Mouse (Mus musculus): ENCODE data around the gene Cacna1d. TPM values are rescaled to one million over a fixed set of nuclear protein-coding genes. Genes with fewer than 3 reads are reported as not detected.

The Cacna1d gene
- polyA plus RNA-seq, 1 experiment from 2014 or later: 1.2 TPM

DNA sequence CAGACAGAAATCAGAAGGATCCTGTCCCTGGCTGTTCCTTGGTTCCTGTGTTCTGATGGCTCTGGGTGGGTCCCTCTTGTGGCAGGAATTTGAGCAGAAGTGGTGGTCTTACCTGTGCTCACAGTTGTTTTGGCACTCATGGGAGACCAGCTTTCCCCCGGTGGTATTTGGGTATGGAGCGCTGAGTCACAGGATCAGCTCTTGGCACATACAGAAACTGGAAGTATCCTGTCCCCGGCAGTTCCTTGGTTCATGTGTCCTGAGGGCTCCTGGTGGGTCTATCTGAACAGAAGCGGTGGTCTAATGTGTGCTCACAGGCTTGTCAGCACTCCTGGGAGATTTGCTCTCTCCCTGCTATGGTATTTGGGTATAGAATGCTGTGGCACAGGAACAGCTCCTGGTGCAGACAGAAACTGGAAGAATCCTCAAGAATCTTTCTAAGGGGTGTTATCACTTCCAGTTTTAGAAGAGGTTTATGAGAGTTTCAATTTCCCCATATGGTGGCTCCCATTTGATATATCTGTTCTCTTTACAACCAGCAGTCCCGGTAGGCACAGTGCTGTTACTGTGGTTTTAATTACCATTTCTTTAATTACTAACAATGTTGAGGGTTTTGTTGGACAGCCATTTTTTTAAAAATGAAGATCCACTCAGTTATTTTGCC is 300.8 kb downstream of the Cacna1d start:
- DNase-seq (ENCODE audit: low spot score): peak; percentile 25
- peaks cover 8% of the 10 kb centered on the region; the same call in 1 of the 2 replicates for H3K4me1 ChIP-seq
- H3K27me3 ChIP-seq (ENCODE audit: low read depth, poor library complexity, severe bottlenecking): no peaks in the 10 kb centered on the region
- no peak overlapping the region for H3K27ac ChIP-seq
- H3K36me3 ChIP-seq: no peaks in the 10 kb centered on the region
- 86% methylated on average over 5 of the region's 5 CpGs for WGBS
- no peak overlapping the region for H3K4me3 ChIP-seq
- no peaks in the 10 kb centered on the region for H3K9me3 ChIP-seq (replicated peaks)

DNA sequence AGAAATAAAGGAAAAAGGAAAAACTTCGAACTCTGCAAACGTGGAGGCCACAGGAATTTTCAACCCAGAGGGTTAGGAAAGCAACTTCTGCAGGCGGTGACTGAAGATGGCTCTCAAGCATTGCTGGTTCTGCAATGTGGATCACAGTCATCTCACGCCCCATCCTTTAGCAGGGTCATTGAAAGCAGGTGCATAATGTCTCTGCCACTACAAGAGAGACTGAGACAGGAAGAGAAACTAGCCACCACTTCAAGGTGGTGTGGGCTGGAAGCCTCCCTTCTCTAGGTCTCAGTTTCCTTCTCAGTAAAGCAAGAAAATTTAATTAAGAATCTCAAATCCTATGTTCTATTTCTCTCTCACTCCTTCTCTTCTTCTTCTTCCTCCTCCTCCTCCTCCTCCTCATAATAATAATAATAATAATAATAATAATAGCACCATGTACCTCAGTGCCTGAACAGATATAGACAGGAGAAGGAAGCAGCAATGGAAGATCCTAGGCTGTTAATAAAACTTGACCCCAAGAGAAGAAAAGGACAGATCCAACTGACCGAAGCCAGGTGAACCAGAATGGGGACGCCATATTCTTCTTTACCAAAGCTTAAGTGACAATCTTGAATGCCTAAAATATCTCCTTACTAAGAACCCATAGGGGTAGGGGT is 305.5 kb downstream of the Cacna1d start:
- peaks cover 11% of the 10 kb centered on the region for H3K4me1 ChIP-seq
- DNase-seq (ENCODE audit: low spot score): peak; percentile 7
- no peaks in the 10 kb centered on the region for H3K27me3 ChIP-seq (ENCODE audit: low read depth, poor library complexity, severe bottlenecking)
- H3K27ac ChIP-seq: no peak overlapping the region
- 92% methylated on average over 6 of the region's 6 CpGs for WGBS
- no peak overlapping the region for H3K4me3 ChIP-seq
- H3K36me3 ChIP-seq: no peaks in the 10 kb centered on the region
- no peaks in the 10 kb centered on the region for H3K9me3 ChIP-seq (replicated peaks)

DNA sequence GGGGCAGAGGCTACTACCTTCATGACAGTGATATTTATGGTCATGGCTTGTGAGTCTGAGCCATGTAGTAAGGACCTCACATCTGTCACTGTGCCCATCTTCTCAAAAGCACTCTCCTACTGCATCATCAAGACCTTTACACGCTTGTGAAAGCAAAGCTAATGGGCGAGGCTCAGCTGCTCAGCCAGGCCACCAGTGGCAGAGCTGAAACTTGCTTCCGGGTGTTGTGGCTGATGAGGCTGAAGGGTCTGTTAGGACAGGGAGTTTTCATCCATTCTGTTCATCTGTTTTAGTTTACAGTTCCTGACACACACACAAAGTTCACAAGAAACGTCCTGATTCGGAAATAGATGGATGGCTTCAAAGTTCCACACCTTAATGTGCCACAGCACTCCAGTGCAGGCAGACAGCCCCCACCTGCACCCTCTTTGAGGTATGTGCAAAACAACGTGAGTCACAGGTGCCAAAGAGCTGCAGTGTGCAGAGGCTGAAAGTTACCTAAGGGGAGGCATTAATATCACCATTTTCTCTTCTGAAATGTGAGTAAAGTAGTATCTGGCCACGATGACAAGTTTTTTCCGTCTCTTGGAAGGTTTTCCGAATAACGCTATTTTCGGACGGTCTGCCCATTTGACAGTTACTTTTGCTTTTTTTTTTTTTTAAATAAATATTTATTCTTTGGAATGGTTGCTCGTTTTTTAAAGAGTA is 306.7 kb downstream of the Cacna1d start:
- H3K27me3 ChIP-seq (ENCODE audit: low read depth, poor library complexity, severe bottlenecking): 0 out of 2 replicates have a peak, but pooled peaks cover 8% of the 10 kb centered on the region
- H3K9me3 ChIP-seq (replicated peaks): no peaks in the 10 kb centered on the region
- WGBS: 84% methylated on average over 13 of the region's 13 CpGs
- no peak overlapping the region for H3K4me3 ChIP-seq
- no peaks in the 10 kb centered on the region for H3K36me3 ChIP-seq
- H3K27ac ChIP-seq: no peak overlapping the region
- DNase-seq (ENCODE audit: low spot score): no peak
- H3K4me1 ChIP-seq: peaks cover 11% of the 10 kb centered on the region

DNA sequence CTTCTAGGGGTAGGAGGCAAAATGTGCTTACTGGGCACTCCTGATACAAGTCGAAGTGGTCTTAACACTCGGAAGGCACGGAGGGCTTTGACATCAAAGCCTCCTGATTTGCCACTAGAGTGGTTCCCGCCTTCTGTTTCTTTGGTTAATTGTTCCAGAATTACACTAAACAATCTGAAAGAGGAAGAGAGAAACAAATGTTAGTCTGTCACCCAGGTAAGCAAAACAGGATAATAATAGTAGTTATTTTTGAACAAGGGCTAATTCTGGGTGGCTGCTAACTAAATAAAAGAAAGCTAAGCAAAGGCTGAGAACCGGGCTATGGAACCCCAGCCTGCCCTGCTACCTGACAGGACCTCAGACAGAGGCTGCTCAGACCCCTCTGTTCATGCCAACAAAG is 307.2 kb downstream of the Cacna1d start:
- no peak for DNase-seq (ENCODE audit: low spot score)
- H3K4me1 ChIP-seq: peaks cover 11% of the 10 kb centered on the region
- H3K4me3 ChIP-seq: no peak overlapping the region
- no peaks in the 10 kb centered on the region for H3K9me3 ChIP-seq (replicated peaks)
- 0 out of 2 replicates have a peak, but pooled peaks cover 8% of the 10 kb centered on the region for H3K27me3 ChIP-seq (ENCODE audit: low read depth, poor library complexity, severe bottlenecking)
- WGBS: 50% methylated on average over 5 of the region's 5 CpGs
- H3K36me3 ChIP-seq: no peaks in the 10 kb centered on the region
- H3K27ac ChIP-seq: no peak overlapping the region

DNA sequence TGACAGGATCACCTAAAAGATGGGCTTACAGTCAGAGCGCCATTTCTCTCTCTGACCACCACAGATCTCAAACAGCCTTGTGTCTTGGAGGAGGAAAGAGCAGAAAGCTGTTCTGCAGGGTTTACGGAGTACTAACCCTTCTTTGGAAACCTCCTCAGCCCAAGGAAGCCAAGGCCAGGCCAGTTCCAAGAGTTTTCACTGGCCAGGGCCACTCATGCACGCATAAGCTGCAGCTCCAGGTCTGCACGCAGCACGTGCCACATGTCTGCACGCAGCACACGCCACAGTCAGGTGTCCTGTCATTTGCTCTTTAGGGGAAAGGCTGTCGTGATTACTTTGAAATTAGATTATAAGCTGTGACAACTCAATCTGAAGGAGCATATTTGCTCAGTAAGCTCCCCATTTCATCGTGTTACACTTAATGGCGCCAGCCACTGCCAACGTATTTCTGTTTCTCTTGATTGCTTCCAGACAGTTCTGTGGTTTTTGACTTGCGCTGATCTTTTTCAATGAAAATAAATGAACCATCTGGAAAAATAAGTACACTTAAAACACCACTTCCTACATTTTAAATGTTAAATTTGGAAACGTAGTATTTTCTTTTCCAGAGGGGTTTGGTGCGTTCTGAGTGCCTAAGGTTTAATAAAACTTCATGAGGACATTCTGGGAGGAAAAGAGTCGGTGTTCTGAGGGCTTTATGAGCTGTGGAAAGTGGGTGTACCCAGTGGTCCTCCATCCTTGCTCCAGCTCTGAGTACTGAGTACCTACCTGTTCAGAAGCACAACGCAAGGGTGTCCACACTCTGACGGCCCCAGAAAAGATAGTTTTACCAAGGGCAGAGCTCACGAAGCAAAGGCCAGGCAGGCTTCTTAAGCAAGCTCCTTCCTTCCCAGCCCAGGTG is 308.4 kb downstream of the Cacna1d start:
- H3K36me3 ChIP-seq: no peaks in the 10 kb centered on the region
- H3K4me3 ChIP-seq: no peak overlapping the region
- peaks cover 17% of the 10 kb centered on the region for H3K4me1 ChIP-seq
- H3K27ac ChIP-seq: no peak overlapping the region; the same call in 1 of the 2 replicates
- H3K27me3 ChIP-seq (ENCODE audit: low read depth, poor library complexity, severe bottlenecking): 0 out of 2 replicates have a peak, but pooled peaks cover 8% of the 10 kb centered on the region
- WGBS: 85% methylated on average over 18 of the region's 18 CpGs
- H3K9me3 ChIP-seq (replicated peaks): no peaks in the 10 kb centered on the region
- DNase-seq (ENCODE audit: low spot score): no peak

DNA sequence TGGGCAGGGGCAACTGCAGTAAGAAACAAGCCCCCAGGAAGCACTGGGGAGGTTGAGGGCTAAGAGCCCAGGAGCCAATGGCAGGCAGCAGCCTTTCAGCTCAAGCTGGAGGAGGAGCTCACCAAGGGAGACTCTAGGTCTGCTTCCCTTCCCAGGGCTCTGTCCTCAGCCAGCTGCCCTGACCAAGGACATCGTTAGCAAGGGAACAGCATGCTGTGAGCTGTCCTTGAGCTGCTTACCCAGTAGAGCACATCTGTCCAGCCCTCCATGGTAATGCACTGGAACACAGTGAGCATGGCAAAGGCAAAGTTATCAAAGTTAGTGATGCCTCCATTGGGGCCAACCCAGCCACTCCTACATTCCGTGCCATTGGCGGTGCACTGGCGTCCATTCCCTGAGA is 312.9 kb downstream of the Cacna1d start:
- 79% methylated on average over 4 of the region's 4 CpGs for WGBS

DNA sequence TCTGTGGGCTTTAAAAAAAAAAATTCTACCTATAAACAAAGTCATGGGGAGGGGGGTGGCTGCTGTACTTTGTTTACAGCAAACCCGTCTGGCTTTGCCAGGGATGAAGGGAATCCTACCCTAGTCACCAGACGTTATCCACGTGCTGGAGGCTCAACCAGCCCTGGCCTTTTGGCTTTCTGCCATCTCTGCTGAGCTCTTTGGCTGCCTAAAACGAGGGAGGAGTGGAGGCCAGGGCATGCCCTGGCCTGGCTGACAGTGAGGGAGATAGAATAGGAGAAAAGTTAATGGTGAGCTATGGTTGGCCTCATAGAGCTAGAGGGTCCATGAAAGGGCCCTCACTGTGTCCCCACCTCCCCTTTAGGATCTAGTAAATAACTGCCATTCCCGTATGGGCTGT is 313.4 kb downstream of the Cacna1d start:
- H3K36me3 ChIP-seq: no peaks in the 10 kb centered on the region
- no peak overlapping the region for H3K4me3 ChIP-seq
- 52% methylated on average over 5 of the region's 5 CpGs for WGBS
- 0 out of 2 replicates have a peak, but pooled peaks cover 8% of the 10 kb centered on the region for H3K27me3 ChIP-seq (ENCODE audit: low read depth, poor library complexity, severe bottlenecking)
- 0 out of 2 replicates have a peak, but pooled peaks cover 10% of the 10 kb centered on the region for H3K4me1 ChIP-seq
- no peak for DNase-seq (ENCODE audit: low spot score)
- H3K9me3 ChIP-seq (replicated peaks): no peaks in the 10 kb centered on the region
- no peak overlapping the region for H3K27ac ChIP-seq

More for the DNA sequence above, 312.9 kb downstream of the Cacna1d start:
- H3K9me3 ChIP-seq (replicated peaks): no peaks in the 10 kb centered on the region
- no peak for DNase-seq (ENCODE audit: low spot score)
- H3K27me3 ChIP-seq (ENCODE audit: low read depth, poor library complexity, severe bottlenecking): 0 out of 2 replicates have a peak, but pooled peaks cover 8% of the 10 kb centered on the region
- peaks cover 13% of the 10 kb centered on the region for H3K4me1 ChIP-seq
- H3K27ac ChIP-seq: no peak overlapping the region
- H3K4me3 ChIP-seq: no peak overlapping the region
- no peaks in the 10 kb centered on the region for H3K36me3 ChIP-seq

DNA sequence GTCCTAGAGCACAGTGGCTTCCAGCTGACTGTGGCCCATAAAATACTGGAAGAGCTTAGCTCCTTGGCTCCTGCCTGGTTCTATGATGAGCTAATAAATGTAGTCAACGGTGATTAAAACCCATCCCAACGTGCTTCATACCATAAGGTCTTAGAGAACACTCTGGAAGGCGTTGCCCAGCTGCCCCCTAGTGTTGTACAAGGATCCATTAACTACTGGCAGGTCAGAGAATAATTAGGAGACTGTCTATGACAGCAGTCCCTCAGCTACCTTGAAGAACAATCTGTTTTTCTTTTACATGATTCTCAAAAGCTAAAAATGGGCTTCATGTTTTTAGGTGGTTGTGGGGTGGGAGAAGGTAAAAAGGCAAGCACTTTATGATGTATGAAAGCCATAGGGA is 315.9 kb downstream of the Cacna1d start:
- WGBS: 74% methylated on average over 3 of the region's 3 CpGs
- no peak for DNase-seq (ENCODE audit: low spot score)
- no peak overlapping the region for H3K4me3 ChIP-seq
- H3K27ac ChIP-seq: no peak overlapping the region
- H3K36me3 ChIP-seq: no peaks in the 10 kb centered on the region
- 0 out of 2 replicates have a peak, but pooled peaks cover 5% of the 10 kb centered on the region for H3K27me3 ChIP-seq (ENCODE audit: low read depth, poor library complexity, severe bottlenecking)
- H3K9me3 ChIP-seq (replicated peaks): no peaks in the 10 kb centered on the region
- H3K4me1 ChIP-seq: 0 out of 2 replicates have a peak, but pooled peaks cover 8% of the 10 kb centered on the region

DNA sequence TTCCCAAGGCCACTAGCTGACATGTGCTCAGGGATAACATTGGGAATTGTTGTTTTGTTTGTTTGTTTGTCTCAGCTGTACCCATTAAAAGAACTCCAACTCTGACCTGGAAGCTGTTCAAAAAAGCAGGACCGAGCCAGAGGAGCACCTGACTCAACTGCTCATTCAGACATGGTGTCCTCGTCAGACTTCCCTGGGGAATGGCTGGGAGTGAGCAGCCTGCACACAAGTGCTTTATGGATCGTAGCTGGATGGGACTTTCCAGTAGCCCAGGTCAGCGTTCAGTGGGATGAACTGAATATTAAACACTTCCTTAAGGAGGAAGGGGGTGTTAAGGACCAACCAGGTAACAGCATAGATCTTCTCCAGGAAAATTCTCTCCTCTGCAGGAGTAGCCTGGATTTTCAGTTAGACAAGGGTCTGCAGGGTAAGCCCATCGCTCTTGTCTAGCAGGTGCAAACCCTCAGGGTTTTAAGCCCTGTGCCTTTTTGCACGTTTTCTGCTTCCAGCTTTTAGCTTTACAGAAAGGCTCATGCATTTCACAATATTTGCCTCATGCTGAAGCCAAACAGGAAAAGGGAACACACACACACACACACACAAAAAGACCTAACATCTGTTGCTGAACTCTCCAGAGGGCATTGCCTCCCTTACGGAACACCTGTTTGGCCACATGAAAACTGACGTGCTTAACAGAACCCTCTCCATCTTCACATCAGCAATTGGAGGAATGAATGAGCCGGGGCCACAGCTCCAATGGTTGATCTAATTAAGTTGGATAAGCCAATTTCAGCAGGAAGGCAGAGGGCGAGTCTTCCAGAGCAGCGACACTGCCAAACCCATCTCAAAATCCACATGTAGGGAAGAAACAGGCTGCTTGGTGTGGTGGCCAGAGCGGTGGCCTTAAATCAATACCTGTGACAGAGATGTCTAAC is 318.2 kb downstream of the Cacna1d start:
- Histone ChIP-seq H3K27me3 (ENCODE audit: low read depth, poor library complexity, severe bottlenecking) (no peaks in the 10 kb centered on the region), H3K27ac (no peak overlapping the region), H3K4me1 (0 out of 2 replicates have a peak, but pooled peaks cover 10% of the 10 kb centered on the region), H3K4me3 (no peak overlapping the region), H3K36me3 (no peaks in the 10 kb centered on the region), H3K9me3 (replicated peaks) (no peaks in the 10 kb centered on the region)
- no peak for DNase-seq (ENCODE audit: low spot score)
- whole genome bisulfite sequencing: 86% methylated on average over 12 of the region's 12 CpGs

DNA sequence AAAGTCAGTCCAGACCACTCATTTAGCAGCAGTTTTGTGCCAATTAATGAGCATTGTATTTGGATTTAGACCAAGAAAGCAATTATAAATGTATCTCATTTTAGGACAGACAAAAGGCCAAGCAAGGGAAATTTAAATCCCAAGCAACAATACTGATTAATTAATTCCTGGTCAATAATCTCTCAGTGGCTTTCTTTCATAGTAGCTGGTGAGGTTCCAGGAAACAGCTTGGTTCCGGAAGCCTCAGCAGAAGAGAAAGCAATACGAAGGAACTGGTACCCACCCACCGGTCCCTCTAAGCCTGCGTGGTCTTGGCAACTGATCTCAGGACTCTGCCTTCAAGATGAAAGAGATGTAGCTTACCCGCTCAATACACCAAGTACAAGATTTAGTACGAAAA is 319.7 kb downstream of the Cacna1d start:
- Histone ChIP-seq H3K4me3 (no peak overlapping the region), H3K36me3 (no peaks in the 10 kb centered on the region), H3K9me3 (replicated peaks) (no peaks in the 10 kb centered on the region), H3K27me3 (ENCODE audit: low read depth, poor library complexity, severe bottlenecking) (no peaks in the 10 kb centered on the region), H3K4me1 (0 out of 2 replicates have a peak, but pooled peaks cover 9% of the 10 kb centered on the region), H3K27ac (no peak overlapping the region)
- DNase-seq (ENCODE audit: low spot score): no peak
- WGBS: 93% methylated on average over 6 of the region's 6 CpGs

DNA sequence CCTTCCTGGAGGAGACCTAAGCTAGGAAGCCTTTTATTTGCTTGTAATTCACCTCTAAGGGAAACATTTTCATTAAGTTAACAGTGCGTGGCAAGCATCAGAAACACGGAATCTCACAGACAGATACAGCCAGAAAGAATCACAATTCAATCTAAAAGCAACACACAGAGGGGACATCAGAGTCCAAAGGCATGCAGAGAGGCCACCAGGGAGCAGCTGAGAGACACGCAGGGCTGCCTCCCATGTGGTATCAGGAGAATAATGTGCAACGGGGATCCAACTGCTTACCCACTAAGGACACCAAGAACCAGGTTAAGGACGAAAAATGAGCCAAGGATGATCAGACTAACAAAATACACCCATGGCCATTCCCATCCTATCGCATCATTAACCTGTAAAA is 320.2 kb downstream of the Cacna1d start:
- H3K4me1 ChIP-seq: 0 out of 2 replicates have a peak, but pooled peaks cover 9% of the 10 kb centered on the region
- H3K9me3 ChIP-seq (replicated peaks): no peaks in the 10 kb centered on the region
- no peaks in the 10 kb centered on the region for H3K27me3 ChIP-seq (ENCODE audit: low read depth, poor library complexity, severe bottlenecking)
- no peaks in the 10 kb centered on the region for H3K36me3 ChIP-seq
- 78% methylated on average over 6 of the region's 6 CpGs for WGBS
- H3K4me3 ChIP-seq: no peak overlapping the region
- H3K27ac ChIP-seq: no peak overlapping the region
- no peak for DNase-seq (ENCODE audit: low spot score)
